Mouse (Mus musculus) macrophage (primary cell): ENCODE data around the gene Dapp1. TPM values are rescaled to one million over a fixed set of nuclear protein-coding genes. Genes with fewer than 3 reads are reported as not detected.

Experiments
- H3K27ac ChIP-seq: fragments of 350-480 bp; formaldehyde crosslinking; 2 replicates; pipeline ENCODE4 v1.9.0; 2021
- H3K36me3 ChIP-seq: fragments of 350-480 bp; formaldehyde crosslinking; 2 replicates; pipeline ENCODE4 v1.9.0; 2021; ENCODE audit errors: inconsistent target
- H3K4me3 ChIP-seq: fragments of 350-480 bp; formaldehyde crosslinking; 2 replicates; pipeline ENCODE4 v1.9.0; 2021; ENCODE audit errors: inconsistent target
- H3K79me2 ChIP-seq: fragments of 350-480 bp; formaldehyde crosslinking; 2 replicates; pipeline ENCODE4 v1.9.0; 2021; ENCODE audit errors: inconsistent target
- whole genome bisulfite sequencing: methylation state at CpG from one replicate; pipeline ENCODE4 v1.1.7; 2026; ENCODE audit warnings: inconsistent platforms; ENCODE audit not compliant: missing documents; 5-methylcytosine and 5-hydroxymethylcytosine counted together
- polyA plus RNA-seq: library from polyadenylated mRNA; stranded (reverse); fragments of 250-400 nt; gene quantifications from 3 replicates; pipeline ENCODE4 v1.2.4, GENCODE M21; 2018; ENCODE audit warnings: inconsistent platforms
- total RNA-seq, 78 experiments: library from RNA; depleted of rRNA; stranded (reverse); fragments of 250-400 nt; gene quantifications; 1 replicate in 9 of 78; 2 replicates in 24 of 78; 3 replicates in 43 of 78; 4 replicates in 2 of 78; pipeline ENCODE4 v1.2.4; 2018; ENCODE audit warnings: inconsistent platforms in 56 of 78

The Dapp1 gene
- total RNA-seq (2018; cell fraction: chromatin; rRNA removed) = 10 to 100 TPM in 24 of 26 experiments, 1 to 10 TPM in 2; 9.6 to 52.6 (median 33.1) TPM
- total RNA-seq (2018; cell fraction: cytosol; rRNA removed) = 10 to 100 TPM in 21 of 26 experiments, 1 to 10 TPM in 5; 4.9 to 24.0 (median 13.2) TPM
- 10 to 100 TPM; 15.7 to 47.2 (median 25.4) TPM for total RNA-seq (2018; cell fraction: nucleus; rRNA removed)
- 10.8 to 14.3 TPM (median 10.8 TPM) in 3 replicates for polyA plus RNA-seq

GRCm38 (mm10) chr3:137981382-137981750 is at the start of gene Dapp1:
Gene Dapp1 (minus strand): TSS chr3:137981545.
- Histone ChIP-seq H3K27ac (peak within 1 kb of the TSS; percentile 77), H3K4me3 (peak within 1 kb of the TSS; percentile 77), H3K79me2 (peaks cover 38% of the 10 kb centered on the region), H3K36me3 (no peaks in the 10 kb centered on the region)
- WGBS = 1% methylated on average over 10 of the region's 10 CpGs

GRCm38 (mm10) chr3:138030563-138030962 is 49.2 kb upstream of the Dapp1 start:
- H3K79me2 ChIP-seq = no peaks in the 10 kb centered on the region
- WGBS = 81% methylated on average over 6 of the region's 6 CpGs
- no peaks in the 10 kb centered on the region for H3K36me3 ChIP-seq
- no peak overlapping the region for H3K4me3 ChIP-seq
- no peak overlapping the region for H3K27ac ChIP-seq

- H3K4me3 ChIP-seq = no peak overlapping the region
- 47% methylated on average over 5 of the region's 5 CpGs for WGBS
- H3K79me2 ChIP-seq = no peaks in the 10 kb centered on the region
- no peak overlapping the region for H3K27ac ChIP-seq
- no peaks in the 10 kb centered on the region for H3K36me3 ChIP-seq
Observed at GRCm38 (mm10) chr3:138029351-138029750, 48.0 kb upstream of the Dapp1 start.

- 71% methylated on average over 5 of the region's 5 CpGs for WGBS
- H3K79me2 ChIP-seq = no peaks in the 10 kb centered on the region
- H3K36me3 ChIP-seq = no peaks in the 10 kb centered on the region
- H3K27ac ChIP-seq = no peak overlapping the region
- no peak overlapping the region for H3K4me3 ChIP-seq
Observed at GRCm38 (mm10) chr3:138027575-138028362, 46.4 kb upstream of the Dapp1 start.

GRCm38 (mm10) chr3:138026286-138026685 is 44.9 kb upstream of the Dapp1 start:
- Histone ChIP-seq H3K27ac (peak overlapping the region; percentile 29), H3K4me3 (no peak overlapping the region), H3K36me3 (no peaks in the 10 kb centered on the region), H3K79me2 (no peaks in the 10 kb centered on the region)
- WGBS = 40% methylated on average over 10 of the region's 10 CpGs

GRCm38 (mm10) chr3:138022651-138023050 is 41.3 kb upstream of the Dapp1 start:
- H3K27ac ChIP-seq = no peak overlapping the region
- 98% methylated on average over 4 of the region's 4 CpGs for WGBS
- H3K36me3 ChIP-seq = no peaks in the 10 kb centered on the region
- H3K79me2 ChIP-seq = no peaks in the 10 kb centered on the region
- H3K4me3 ChIP-seq = no peak overlapping the region

GRCm38 (mm10) chr3:138022003-138022402 is 40.7 kb upstream of the Dapp1 start:
- no peaks in the 10 kb centered on the region for H3K36me3 ChIP-seq
- no peaks in the 10 kb centered on the region for H3K79me2 ChIP-seq
- WGBS = 95% methylated on average over 4 of the region's 4 CpGs
- no peak overlapping the region for H3K4me3 ChIP-seq
- no peak overlapping the region for H3K27ac ChIP-seq

- H3K4me3 ChIP-seq = no peak overlapping the region
- H3K36me3 ChIP-seq = no peaks in the 10 kb centered on the region
- no peaks in the 10 kb centered on the region for H3K79me2 ChIP-seq
- no peak overlapping the region for H3K27ac ChIP-seq
- over 99% methylated on average over 12 of the region's 12 CpGs for WGBS
Observed at GRCm38 (mm10) chr3:138016810-138017209, 35.5 kb upstream of the Dapp1 start.

GRCm38 (mm10) chr3:138014725-138015124 is 33.4 kb upstream of the Dapp1 start:
- no peaks in the 10 kb centered on the region for H3K36me3 ChIP-seq
- H3K4me3 ChIP-seq = no peak overlapping the region
- H3K79me2 ChIP-seq = no peaks in the 10 kb centered on the region
- WGBS = 89% methylated on average over 2 of the region's 2 CpGs
- H3K27ac ChIP-seq = no peak overlapping the region

- Histone ChIP-seq H3K27ac (no peak overlapping the region), H3K79me2 (no peaks in the 10 kb centered on the region), H3K4me3 (no peak overlapping the region), H3K36me3 (no peaks in the 10 kb centered on the region)
- 57% methylated on average over 4 of the region's 4 CpGs for WGBS
Observed at GRCm38 (mm10) chr3:138012351-138012750, 31.0 kb upstream of the Dapp1 start.

- Histone ChIP-seq H3K4me3 (no peak overlapping the region), H3K79me2 (no peaks in the 10 kb centered on the region), H3K27ac (no peak overlapping the region), H3K36me3 (no peaks in the 10 kb centered on the region)
- 78% methylated on average over 6 of the region's 6 CpGs for WGBS
Observed at GRCm38 (mm10) chr3:138008152-138008551, 26.8 kb upstream of the Dapp1 start.

GRCm38 (mm10) chr3:138006896-138007295 is 25.6 kb upstream of the Dapp1 start:
- no peak overlapping the region for H3K27ac ChIP-seq
- WGBS = 27% methylated on average over 3 of the region's 3 CpGs
- H3K79me2 ChIP-seq = no peaks in the 10 kb centered on the region
- no peaks in the 10 kb centered on the region for H3K36me3 ChIP-seq
- H3K4me3 ChIP-seq = no peak overlapping the region

- no peaks in the 10 kb centered on the region for H3K36me3 ChIP-seq
- H3K4me3 ChIP-seq = no peak overlapping the region
- 91% methylated on average over 6 of the region's 7 CpGs for WGBS
- H3K27ac ChIP-seq = no peak overlapping the region
- H3K79me2 ChIP-seq = no peaks in the 10 kb centered on the region
Observed at GRCm38 (mm10) chr3:138003264-138003663, 21.9 kb upstream of the Dapp1 start.

GRCm38 (mm10) chr3:138002545-138002944 is 21.2 kb upstream of the Dapp1 start:
- H3K27ac ChIP-seq = no peak overlapping the region
- H3K36me3 ChIP-seq = no peaks in the 10 kb centered on the region
- H3K79me2 ChIP-seq = no peaks in the 10 kb centered on the region
- 22% methylated on average over 6 of the region's 6 CpGs for WGBS
- no peak overlapping the region for H3K4me3 ChIP-seq

GRCm38 (mm10) chr3:138001865-138002264 is 20.5 kb upstream of the Dapp1 start:
- 24% methylated on average over 4 of the region's 4 CpGs for WGBS
- H3K36me3 ChIP-seq = no peaks in the 10 kb centered on the region
- no peak overlapping the region for H3K27ac ChIP-seq

More at GRCm38 (mm10) chr3:138001865-138002264, 20.5 kb upstream of the Dapp1 start:
- H3K4me3 ChIP-seq = no peak overlapping the region
- H3K79me2 ChIP-seq = no peaks in the 10 kb centered on the region
